Mouse (Mus musculus): Measurements from ENCODE around the gene Mrtfa. TPM values are rescaled to one million over a fixed set of nuclear protein-coding genes. Genes with fewer than 3 reads are reported as not detected.

Gene Mrtfa
- polyA plus RNA-seq, 1 experiment from 2014 or later, result 30.6 TPM

DNA sequence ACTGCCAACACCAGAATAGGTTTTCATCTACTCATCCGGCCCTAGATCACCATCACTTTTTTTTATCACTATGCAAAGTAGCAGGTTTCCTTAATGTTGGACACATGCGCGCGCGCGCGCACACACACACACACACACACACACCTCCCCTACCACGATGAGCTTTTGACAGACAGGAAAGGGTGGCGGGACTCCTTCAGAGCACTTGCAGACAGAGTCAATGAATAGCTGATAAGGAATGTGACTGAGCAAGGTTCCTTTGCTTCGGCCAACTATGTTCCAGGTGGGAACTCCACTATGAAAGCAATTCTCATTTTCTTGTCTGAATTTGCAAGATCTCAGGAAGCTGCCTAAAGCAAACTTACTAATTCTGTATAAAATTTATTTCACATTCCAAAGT lies 22.7 kb downstream of the Mrtfa start:
- no peaks in the 10 kb centered on the region for H3K36me3 ChIP-seq
- no peak overlapping the region for H3K9ac ChIP-seq
- no peak overlapping the region for H3K4me3 ChIP-seq
- ATAC-seq (ENCODE audit: low FRiP score), result no peak
- H3K27me3 ChIP-seq, result no peaks in the 10 kb centered on the region
- no peaks in the 10 kb centered on the region for H3K4me1 ChIP-seq
- H3K27ac ChIP-seq, result no peak overlapping the region
- no peak overlapping the region for H3K4me2 ChIP-seq (replicated peaks)
- 92% methylated on average over 10 of the region's 10 CpGs for WGBS
- H3K9me3 ChIP-seq (replicated peaks), result no peaks in the 10 kb centered on the region

DNA sequence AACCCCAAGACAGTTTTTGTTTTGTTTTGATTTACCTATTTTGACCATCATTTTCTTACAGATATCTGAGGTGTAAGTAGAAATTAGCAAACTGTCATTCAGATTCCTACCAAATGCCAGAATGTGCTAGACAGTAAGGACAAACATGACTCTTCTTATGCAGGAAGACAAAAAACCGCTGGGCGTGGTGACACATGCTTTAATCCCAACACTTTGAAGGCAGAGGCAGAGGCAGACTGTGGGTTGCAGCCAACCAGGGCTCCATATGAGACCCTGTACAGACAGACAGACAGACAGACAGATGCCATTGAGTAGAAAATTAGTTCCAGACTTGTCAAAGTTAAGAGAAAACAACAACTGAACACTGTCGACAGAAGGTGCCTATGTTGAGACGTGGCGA lies 24.3 kb downstream of the Mrtfa start:
- Histone ChIP-seq H3K4me3 (no peak overlapping the region), H3K27ac (no peak overlapping the region), H3K36me3 (no peaks in the 10 kb centered on the region), H3K4me2 (replicated peaks) (no peak overlapping the region), H3K9me3 (replicated peaks) (no peaks in the 10 kb centered on the region), H3K27me3 (no peaks in the 10 kb centered on the region), H3K4me1 (no peaks in the 10 kb centered on the region), H3K9ac (no peak overlapping the region)
- ATAC-seq (ENCODE audit: low FRiP score), result no peak
- WGBS, result 90% methylated on average over 5 of the region's 5 CpGs

DNA sequence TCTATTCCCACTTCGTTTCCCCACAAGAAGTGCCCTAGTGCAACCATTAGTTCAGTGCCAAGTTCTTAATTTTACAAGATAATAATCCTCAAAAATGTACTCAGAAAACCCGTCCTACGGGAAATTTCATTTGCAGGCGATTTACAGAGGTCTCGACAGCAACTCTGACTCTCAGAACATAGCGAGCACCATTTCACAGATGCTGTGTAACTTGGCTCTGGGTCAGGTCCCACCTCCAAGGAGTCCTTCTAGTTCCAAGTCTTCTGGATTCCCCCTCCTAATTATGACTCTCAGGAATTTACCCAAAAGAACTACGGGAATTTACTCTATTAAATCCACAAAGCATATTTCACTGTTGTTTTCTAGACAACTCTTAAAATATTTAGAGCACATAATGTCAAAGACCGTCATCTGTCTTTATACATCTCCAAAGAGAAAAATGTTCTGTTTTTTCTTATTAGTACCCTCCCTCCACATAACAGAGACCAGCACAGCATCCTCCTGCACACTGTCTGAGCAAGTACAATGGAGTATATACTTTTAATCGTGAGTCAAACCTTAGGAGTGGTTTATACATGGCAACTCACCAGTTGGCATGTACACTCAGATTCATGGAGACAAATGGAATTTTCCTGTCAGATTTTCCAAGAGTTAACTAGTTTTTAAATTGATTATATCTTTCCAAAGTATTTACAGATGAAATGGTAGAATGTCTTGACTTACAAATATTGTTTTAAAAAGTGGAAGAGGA lies 25.8 kb downstream of the Mrtfa start:
- ATAC-seq (ENCODE audit: low FRiP score), result no peak
- H3K9ac ChIP-seq, result no peak overlapping the region
- no peaks in the 10 kb centered on the region for H3K36me3 ChIP-seq
- no peak overlapping the region for H3K4me3 ChIP-seq
- no peak overlapping the region for H3K27ac ChIP-seq
- no peaks in the 10 kb centered on the region; the same call in 1 of the 2 replicates for H3K4me1 ChIP-seq
- no peaks in the 10 kb centered on the region for H3K27me3 ChIP-seq
- 87% methylated on average over 9 of the region's 9 CpGs for WGBS
- H3K4me2 ChIP-seq (replicated peaks), result no peak overlapping the region
- no peaks in the 10 kb centered on the region for H3K9me3 ChIP-seq (replicated peaks)

DNA sequence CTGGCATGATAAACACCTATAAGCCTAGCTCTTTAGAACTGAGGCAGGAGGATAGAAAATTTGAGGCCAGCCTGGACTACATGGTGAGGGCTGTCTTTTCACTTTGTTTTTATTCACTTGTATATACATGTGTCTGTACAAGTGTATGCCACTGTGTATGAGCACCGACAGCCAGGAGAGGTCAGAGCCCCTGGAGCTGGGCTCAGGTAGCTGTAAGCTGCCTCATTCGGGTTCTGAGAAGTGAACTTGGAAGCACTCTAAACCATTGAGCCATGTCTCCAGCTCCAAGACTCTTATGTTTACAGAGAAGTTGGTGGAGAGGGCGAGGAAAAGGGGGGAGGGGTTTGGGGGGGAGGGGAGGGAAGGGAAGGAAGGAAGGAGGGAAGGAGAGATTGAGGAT lies 29.0 kb downstream of the Mrtfa start:
- Histone ChIP-seq H3K36me3 (no peaks in the 10 kb centered on the region), H3K4me3 (no peak overlapping the region), H3K9me3 (replicated peaks) (no peaks in the 10 kb centered on the region), H3K27ac (no peak overlapping the region), H3K27me3 (no peaks in the 10 kb centered on the region), H3K4me1 (no peaks in the 10 kb centered on the region; the same call in 1 of the 2 replicates), H3K9ac (no peak overlapping the region), H3K4me2 (replicated peaks) (no peak overlapping the region)
- ATAC-seq (ENCODE audit: low FRiP score), result no peak
- WGBS, result 72% methylated on average over 3 of the region's 3 CpGs

DNA sequence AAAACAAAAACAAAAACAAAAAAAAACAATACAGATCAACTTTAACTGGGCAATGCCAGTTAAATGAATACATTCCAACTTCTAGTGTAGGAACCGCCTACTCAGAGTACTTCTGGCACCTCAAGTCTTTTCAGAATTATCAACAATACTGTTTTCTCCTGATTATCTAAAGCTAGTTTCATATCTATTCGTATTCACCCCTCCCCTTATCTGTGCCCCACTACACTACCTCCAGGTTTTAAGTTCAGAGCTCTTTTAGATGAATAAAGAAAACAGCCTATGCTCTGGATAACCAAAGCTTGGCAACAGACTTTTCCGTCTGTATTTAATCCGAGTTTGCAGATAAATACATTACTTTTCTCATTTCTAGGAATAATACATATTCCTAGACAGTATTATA lies 29.9 kb downstream of the Mrtfa start:
- Histone ChIP-seq H3K4me3 (no peak overlapping the region), H3K9ac (no peak overlapping the region), H3K4me1 (no peaks in the 10 kb centered on the region; the same call in 1 of the 2 replicates), H3K27me3 (no peaks in the 10 kb centered on the region), H3K4me2 (replicated peaks) (no peak overlapping the region), H3K36me3 (no peaks in the 10 kb centered on the region), H3K9me3 (replicated peaks) (no peaks in the 10 kb centered on the region), H3K27ac (no peak overlapping the region)
- WGBS, result 92% methylated on average over 4 of the region's 4 CpGs
- ATAC-seq (ENCODE audit: low FRiP score), result no peak

DNA sequence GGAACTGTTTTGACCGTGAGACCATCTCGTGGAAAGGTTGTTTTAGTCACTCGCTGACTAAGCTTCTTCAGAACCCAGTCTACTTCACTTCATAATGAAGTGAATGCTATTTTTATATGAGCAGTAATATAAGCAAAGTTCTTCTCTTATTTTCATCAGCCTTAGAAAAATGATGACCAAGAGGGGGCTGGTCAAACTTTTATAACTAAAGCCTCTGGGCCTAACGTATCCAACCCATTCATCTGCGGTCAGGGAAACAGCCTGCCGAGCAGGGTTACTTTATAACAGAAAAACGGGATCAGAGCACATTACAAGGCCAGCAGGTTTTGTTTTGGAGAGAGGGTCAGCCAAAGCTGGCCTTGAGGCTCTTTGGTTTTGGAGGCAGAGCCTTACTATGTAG lies 31.3 kb downstream of the Mrtfa start:
- Histone ChIP-seq H3K27ac (no peak overlapping the region), H3K9me3 (replicated peaks) (no peaks in the 10 kb centered on the region), H3K4me2 (replicated peaks) (no peak overlapping the region), H3K36me3 (no peaks in the 10 kb centered on the region), H3K4me3 (no peak overlapping the region), H3K9ac (no peak overlapping the region), H3K4me1 (no peaks in the 10 kb centered on the region; the same call in 1 of the 2 replicates), H3K27me3 (no peaks in the 10 kb centered on the region)
- ATAC-seq (ENCODE audit: low FRiP score), result no peak
- WGBS, result 88% methylated on average over 7 of the region's 7 CpGs

DNA sequence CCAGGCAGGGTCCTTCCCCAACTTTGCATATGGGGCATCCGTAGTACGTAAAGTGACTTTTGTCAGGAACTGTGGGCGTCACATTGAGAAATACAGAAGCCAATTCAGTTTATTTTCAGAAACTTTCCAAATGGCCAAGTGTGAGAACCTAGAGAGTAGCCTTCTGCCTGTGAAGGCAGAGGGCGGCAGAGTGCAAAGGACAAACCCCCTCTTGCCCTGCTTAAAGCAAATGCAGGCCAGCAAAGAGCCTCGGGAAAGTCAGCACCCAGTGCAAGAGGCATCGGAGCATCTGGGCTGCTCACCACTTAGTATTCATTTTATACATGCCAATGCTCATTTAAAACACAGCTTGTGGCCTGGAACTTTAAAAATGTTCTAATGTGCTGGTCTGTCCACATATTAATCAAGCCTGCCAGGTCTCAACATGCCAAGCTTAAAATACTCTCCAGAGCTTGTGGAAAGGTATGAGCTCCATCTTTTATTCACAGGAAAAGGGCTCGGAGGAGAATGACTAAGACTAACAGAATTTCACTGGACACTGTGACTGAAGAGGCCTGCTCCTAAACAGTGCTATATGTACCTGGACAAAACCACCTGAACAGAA lies 31.9 kb downstream of the Mrtfa start:
- 73% methylated on average over 7 of the region's 7 CpGs for WGBS
- Histone ChIP-seq H3K4me2 (replicated peaks) (no peak overlapping the region), H3K9ac (no peak overlapping the region), H3K27me3 (no peaks in the 10 kb centered on the region), H3K4me1 (no peaks in the 10 kb centered on the region; the same call in 1 of the 2 replicates), H3K36me3 (no peaks in the 10 kb centered on the region), H3K27ac (no peak overlapping the region), H3K9me3 (replicated peaks) (no peaks in the 10 kb centered on the region), H3K4me3 (no peak overlapping the region)
- no peak for ATAC-seq (ENCODE audit: low FRiP score)

DNA sequence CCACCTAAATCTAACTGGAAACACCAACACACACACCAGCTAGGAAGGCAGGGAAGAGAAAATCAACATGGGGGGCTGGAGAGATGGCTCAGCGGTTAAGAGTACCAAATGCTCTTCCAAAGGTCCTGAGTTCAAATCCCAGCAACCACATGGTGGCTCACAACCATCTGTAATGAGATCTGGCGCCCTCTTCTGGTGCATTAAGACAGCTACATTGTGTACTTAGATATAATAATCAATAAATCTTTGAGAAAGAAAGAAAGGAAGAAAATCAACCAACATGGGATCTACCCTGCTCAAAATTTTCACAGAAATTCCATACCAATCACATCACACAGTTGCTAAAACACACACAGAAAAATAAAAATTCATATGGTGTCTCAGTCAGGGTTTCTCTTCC lies 34.1 kb downstream of the Mrtfa start:
- ATAC-seq (ENCODE audit: low FRiP score), result no peak
- 70% methylated on average over 2 of the region's 2 CpGs for WGBS
- Histone ChIP-seq H3K4me3 (no peak overlapping the region), H3K27ac (no peak overlapping the region), H3K4me1 (no peaks in the 10 kb centered on the region; the same call in 1 of the 2 replicates), H3K9me3 (replicated peaks) (no peaks in the 10 kb centered on the region), H3K9ac (no peak overlapping the region), H3K36me3 (no peaks in the 10 kb centered on the region), H3K4me2 (replicated peaks) (no peak overlapping the region), H3K27me3 (no peaks in the 10 kb centered on the region)

DNA sequence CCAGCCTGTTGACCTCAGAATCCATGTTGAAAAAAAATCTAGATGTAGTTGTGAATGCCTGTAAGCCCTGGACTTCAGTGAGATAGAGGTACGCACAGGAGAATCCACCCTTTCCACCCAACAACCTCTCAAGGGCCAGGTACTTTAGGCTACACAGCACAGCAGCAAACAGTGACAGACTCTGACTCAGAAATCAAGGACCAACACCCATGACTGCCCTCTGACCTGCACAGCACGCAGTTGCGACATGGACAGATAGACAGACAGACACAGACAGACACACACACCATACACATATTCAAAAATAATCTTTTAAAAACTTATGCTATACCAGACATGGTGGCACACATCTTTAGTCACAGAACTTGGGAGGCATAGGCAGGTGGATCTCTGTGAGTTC lies 34.7 kb downstream of the Mrtfa start:
- Histone ChIP-seq H3K36me3 (no peaks in the 10 kb centered on the region), H3K27ac (no peak overlapping the region), H3K4me2 (replicated peaks) (no peak overlapping the region), H3K4me3 (no peak overlapping the region), H3K4me1 (no peaks in the 10 kb centered on the region; the same call in 1 of the 2 replicates), H3K9me3 (replicated peaks) (no peaks in the 10 kb centered on the region), H3K9ac (no peak overlapping the region), H3K27me3 (no peaks in the 10 kb centered on the region)
- WGBS, result 94% methylated on average over 3 of the region's 3 CpGs
- no peak for ATAC-seq (ENCODE audit: low FRiP score)

DNA sequence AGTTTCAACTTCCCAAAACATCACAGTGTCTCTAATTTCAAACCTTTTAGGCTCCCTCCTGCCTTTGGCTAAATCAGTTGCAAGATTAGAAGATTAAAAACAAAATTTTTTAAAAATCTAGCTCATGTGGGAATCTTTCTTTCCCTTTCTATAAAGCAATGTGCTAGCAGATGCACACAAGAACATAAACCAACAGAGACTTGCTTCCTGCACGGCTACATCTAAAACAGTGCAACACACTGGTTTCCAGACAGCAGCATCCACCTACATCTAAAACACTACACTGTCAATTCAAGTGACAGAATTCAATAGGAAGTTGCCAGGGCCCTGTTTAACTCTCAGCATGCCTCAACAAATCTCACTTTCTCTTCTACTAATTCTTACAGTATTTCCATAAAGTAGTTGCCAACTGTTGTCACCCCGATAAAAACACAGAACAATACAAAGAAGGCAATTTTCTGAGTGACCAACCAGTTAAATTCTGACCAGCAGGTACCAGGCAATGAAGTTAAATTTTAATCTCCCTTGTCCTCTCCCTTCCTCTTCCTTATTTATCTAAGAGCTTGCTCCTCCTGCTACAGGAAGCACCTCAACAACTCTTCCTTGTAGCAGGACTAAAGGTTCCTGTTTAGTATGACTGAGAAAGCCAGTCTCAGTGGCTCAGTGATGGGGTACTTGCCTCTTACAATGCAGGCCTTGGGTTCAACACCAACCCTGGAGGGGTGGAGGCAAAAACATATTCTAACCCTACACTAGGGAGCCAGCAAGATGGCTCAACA lies 35.5 kb downstream of the Mrtfa start:
- H3K9me3 ChIP-seq (replicated peaks), result no peaks in the 10 kb centered on the region
- no peak overlapping the region for H3K9ac ChIP-seq
- H3K4me3 ChIP-seq, result no peak overlapping the region
- no peaks in the 10 kb centered on the region for H3K36me3 ChIP-seq
- no peak for ATAC-seq (ENCODE audit: low FRiP score)
- H3K27me3 ChIP-seq, result no peaks in the 10 kb centered on the region
- H3K4me2 ChIP-seq (replicated peaks), result no peak overlapping the region
- WGBS, result 80% methylated on average over 2 of the region's 2 CpGs
- no peak overlapping the region for H3K27ac ChIP-seq
- no peaks in the 10 kb centered on the region; the same call in 1 of the 2 replicates for H3K4me1 ChIP-seq

DNA sequence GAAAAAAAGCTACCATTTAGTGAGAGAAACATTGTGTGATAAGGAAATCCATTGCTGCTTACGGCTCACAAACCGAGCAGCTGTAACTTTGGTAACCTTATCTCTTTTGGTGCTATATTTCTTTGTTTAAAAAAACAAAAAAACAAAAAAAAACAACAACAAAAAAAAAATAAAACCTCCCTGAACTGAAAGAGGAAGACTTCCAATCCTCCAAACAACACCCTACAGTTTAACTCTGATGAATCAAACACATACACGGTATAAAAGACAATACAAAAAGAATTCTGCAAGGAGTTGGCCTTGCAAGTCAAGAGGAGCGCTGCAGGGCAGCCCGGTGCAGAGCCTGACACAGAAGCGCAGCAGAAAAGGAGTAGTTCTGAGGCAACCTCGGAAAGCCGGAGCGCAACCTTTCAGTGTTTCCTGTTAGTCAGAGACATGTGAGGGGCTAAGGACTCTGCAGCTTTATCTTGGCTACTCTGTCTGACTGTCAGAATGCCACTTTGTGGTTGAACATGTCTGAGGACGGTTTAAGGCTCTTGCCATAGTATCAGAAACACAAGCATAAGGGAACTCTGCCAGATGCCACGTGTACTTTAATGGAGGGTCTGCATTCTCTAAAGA lies 48.5 kb downstream of the Mrtfa start:
- H3K4me1 ChIP-seq, result peaks cover 15% of the 10 kb centered on the region; the same call in 1 of the 2 replicates
- WGBS, result 81% methylated on average over 11 of the region's 11 CpGs
- H3K27me3 ChIP-seq, result no peaks in the 10 kb centered on the region
- H3K9me3 ChIP-seq (replicated peaks), result no peaks in the 10 kb centered on the region
- H3K27ac ChIP-seq, result no peak overlapping the region
- ATAC-seq (ENCODE audit: low FRiP score), result no peak
- no peak overlapping the region for H3K4me2 ChIP-seq (replicated peaks)
- no peak overlapping the region for H3K9ac ChIP-seq
- H3K36me3 ChIP-seq, result no peaks in the 10 kb centered on the region
- no peak overlapping the region for H3K4me3 ChIP-seq

DNA sequence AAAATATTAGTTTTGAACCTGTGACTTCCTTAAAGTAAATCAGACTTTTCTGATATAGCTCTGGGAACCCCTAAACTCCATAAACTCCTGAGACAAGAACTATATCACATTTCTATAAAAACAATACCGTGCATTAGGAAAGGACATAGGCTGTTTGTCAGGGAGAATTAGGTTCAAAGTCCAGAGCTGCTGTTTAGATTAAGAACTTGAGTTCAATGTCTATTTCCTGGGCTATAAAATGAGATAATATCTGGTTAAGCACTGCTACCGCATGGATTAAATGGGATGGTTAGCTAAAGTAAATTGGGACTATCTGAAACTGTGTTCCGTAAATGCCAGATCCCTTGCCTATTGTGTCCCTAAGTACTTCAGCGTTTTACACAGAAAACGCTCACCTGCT lies 50.6 kb downstream of the Mrtfa start:
- 90% methylated on average over 5 of the region's 5 CpGs for WGBS
- Histone ChIP-seq H3K36me3 (no peaks in the 10 kb centered on the region), H3K27ac (no peak overlapping the region), H3K27me3 (no peaks in the 10 kb centered on the region), H3K4me2 (replicated peaks) (no peak overlapping the region), H3K9ac (no peak overlapping the region), H3K4me1 (peaks cover 16% of the 10 kb centered on the region; the same call in 1 of the 2 replicates), H3K9me3 (replicated peaks) (no peaks in the 10 kb centered on the region), H3K4me3 (no peak overlapping the region)
- no peak for ATAC-seq (ENCODE audit: low FRiP score)

Measured in hindbrain, embryonic 12.5 days (tissue).